Mouse (Mus musculus): ENCODE data around the gene Deaf1. TPM values are rescaled to one million over a fixed set of nuclear protein-coding genes. Genes with fewer than 3 reads are reported as not detected.

Deaf1 gene
- polyA plus RNA-seq (2016; fragmentation: Nextera tagmentation; extraction: Ambion mirVana): 35.6 and 39.4 TPM in 2 replicates

GRCm38 (mm10) chr7:141327469-141328372, at the start of gene Deaf1, which contains the start of gene Tmem80:
Gene Deaf1, minus strand, starts transcription at chr7:141327690.
Gene Tmem80, plus strand, starts transcription at chr7:141327739.
- Histone ChIP-seq H3K4me1 (peaks cover 21% of the 10 kb centered on the region), H3K27ac (peak within 1 kb of the TSS; percentile 98), H3K9me3 (no peaks in the 10 kb centered on the region), H3K27me3 (ENCODE audit: insufficient read depth, poor library complexity, severe bottlenecking) (no peaks in the 10 kb centered on the region), H3K4me3 (peak within 1 kb of the TSS; percentile 82), H3K36me3 (peaks cover 21% of the 10 kb centered on the region)
- peak; percentile 99 for DNase-seq (ENCODE audit: low spot score)
- WGBS: under 1% methylated on average over 105 of the region's 105 CpGs

GRCm38 (mm10) chr7:141374399-141374798, 46.9 kb upstream of the Deaf1 start:
- Histone ChIP-seq H3K4me1 (0 out of 2 replicates have a peak, but pooled peaks cover 4% of the 10 kb centered on the region), H3K27ac (no peak overlapping the region), H3K4me3 (no peak overlapping the region), H3K9me3 (no peaks in the 10 kb centered on the region), H3K36me3 (no peaks in the 10 kb centered on the region), H3K27me3 (ENCODE audit: insufficient read depth, poor library complexity, severe bottlenecking) (no peaks in the 10 kb centered on the region)
- DNase-seq (ENCODE audit: low spot score): no peak

- WGBS: 82% methylated on average over 6 of the region's 6 CpGs
- no peak for DNase-seq (ENCODE audit: low spot score)
- 0 out of 2 replicates have a peak, but pooled peaks cover 4% of the 10 kb centered on the region for H3K4me1 ChIP-seq
Measured at GRCm38 (mm10) chr7:141373611-141374010, 46.1 kb upstream of the Deaf1 start.

GRCm38 (mm10) chr7:141371942-141372595, 44.6 kb upstream of the Deaf1 start:
- no peak overlapping the region for H3K4me3 ChIP-seq
- H3K36me3 ChIP-seq: no peaks in the 10 kb centered on the region
- no peaks in the 10 kb centered on the region for H3K9me3 ChIP-seq
- no peak for DNase-seq (ENCODE audit: low spot score)
- no peak overlapping the region for H3K27ac ChIP-seq
- H3K4me1 ChIP-seq: 0 out of 2 replicates have a peak, but pooled peaks cover 4% of the 10 kb centered on the region
- 51% methylated on average over 6 of the region's 6 CpGs for WGBS
- H3K27me3 ChIP-seq (ENCODE audit: insufficient read depth, poor library complexity, severe bottlenecking): no peaks in the 10 kb centered on the region

More at GRCm38 (mm10) chr7:141373611-141374010, 46.1 kb upstream of the Deaf1 start:
- no peak overlapping the region for H3K27ac ChIP-seq
- H3K27me3 ChIP-seq (ENCODE audit: insufficient read depth, poor library complexity, severe bottlenecking): no peaks in the 10 kb centered on the region
- H3K9me3 ChIP-seq: no peaks in the 10 kb centered on the region
- H3K4me3 ChIP-seq: no peak overlapping the region
- no peaks in the 10 kb centered on the region for H3K36me3 ChIP-seq

GRCm38 (mm10) chr7:141369918-141370317, 42.4 kb upstream of the Deaf1 start:
- Histone ChIP-seq H3K4me1 (no peaks in the 10 kb centered on the region), H3K27me3 (ENCODE audit: insufficient read depth, poor library complexity, severe bottlenecking) (peaks cover 4% of the 10 kb centered on the region; the same call in 1 of the 2 replicates), H3K36me3 (no peaks in the 10 kb centered on the region), H3K4me3 (no peak overlapping the region), H3K9me3 (no peaks in the 10 kb centered on the region), H3K27ac (no peak overlapping the region)
- no peak for DNase-seq (ENCODE audit: low spot score)
- 68% methylated on average over 5 of the region's 5 CpGs for WGBS

GRCm38 (mm10) chr7:141367358-141367757, 39.9 kb upstream of the Deaf1 start:
- Histone ChIP-seq H3K9me3 (no peaks in the 10 kb centered on the region), H3K36me3 (no peaks in the 10 kb centered on the region), H3K27ac (no peak overlapping the region), H3K27me3 (ENCODE audit: insufficient read depth, poor library complexity, severe bottlenecking) (peaks cover 23% of the 10 kb centered on the region), H3K4me3 (no peak overlapping the region), H3K4me1 (no peaks in the 10 kb centered on the region)
- DNase-seq (ENCODE audit: low spot score): no peak
- 80% methylated on average over 4 of the region's 4 CpGs for WGBS

- Histone ChIP-seq H3K4me3 (no peak overlapping the region), H3K9me3 (no peaks in the 10 kb centered on the region), H3K27me3 (ENCODE audit: insufficient read depth, poor library complexity, severe bottlenecking) (peaks cover 46% of the 10 kb centered on the region), H3K4me1 (peaks cover 4% of the 10 kb centered on the region), H3K27ac (no peak overlapping the region), H3K36me3 (no peaks in the 10 kb centered on the region)
- DNase-seq (ENCODE audit: low spot score): no peak
- 67% methylated on average over 3 of the region's 3 CpGs for whole genome bisulfite sequencing
Measured at GRCm38 (mm10) chr7:141365049-141365445, 37.6 kb upstream of the Deaf1 start.

- peak overlapping the region; percentile 57; the same call in 1 of the 2 replicates for H3K27ac ChIP-seq
- WGBS: 63% methylated on average over 5 of the region's 5 CpGs
- H3K4me3 ChIP-seq: no peak overlapping the region
- H3K9me3 ChIP-seq: no peaks in the 10 kb centered on the region
- peaks cover 4% of the 10 kb centered on the region for H3K4me1 ChIP-seq
- peaks cover 52% of the 10 kb centered on the region for H3K27me3 ChIP-seq (ENCODE audit: insufficient read depth, poor library complexity, severe bottlenecking)
- H3K36me3 ChIP-seq: no peaks in the 10 kb centered on the region
- peak; percentile 84 for DNase-seq (ENCODE audit: low spot score)
Measured at GRCm38 (mm10) chr7:141364349-141365048, 37.0 kb upstream of the Deaf1 start.

- DNase-seq (ENCODE audit: low spot score): no peak
- H3K4me3 ChIP-seq: no peak overlapping the region
- peaks cover 58% of the 10 kb centered on the region for H3K27me3 ChIP-seq (ENCODE audit: insufficient read depth, poor library complexity, severe bottlenecking)
- no peaks in the 10 kb centered on the region for H3K36me3 ChIP-seq
- 53% methylated on average over 2 of the region's 2 CpGs for WGBS
- peak overlapping the region; percentile 57; the same call in 1 of the 2 replicates for H3K27ac ChIP-seq
- no peaks in the 10 kb centered on the region for H3K9me3 ChIP-seq
- H3K4me1 ChIP-seq: peaks cover 4% of the 10 kb centered on the region
Measured at GRCm38 (mm10) chr7:141363752-141364125, 36.2 kb upstream of the Deaf1 start.

GRCm38 (mm10) chr7:141363106-141363751, 35.7 kb upstream of the Deaf1 start:
- peak; percentile 88 for DNase-seq (ENCODE audit: low spot score)
- Histone ChIP-seq H3K9me3 (no peaks in the 10 kb centered on the region), H3K27me3 (ENCODE audit: insufficient read depth, poor library complexity, severe bottlenecking) (peaks cover 59% of the 10 kb centered on the region), H3K27ac (peak overlapping the region; percentile 57; the same call in 1 of the 2 replicates), H3K4me3 (no peak overlapping the region), H3K36me3 (no peaks in the 10 kb centered on the region), H3K4me1 (peaks cover 4% of the 10 kb centered on the region)
- WGBS: 58% methylated on average over 4 of the region's 4 CpGs

- H3K4me3 ChIP-seq: no peak overlapping the region
- H3K27me3 ChIP-seq (ENCODE audit: insufficient read depth, poor library complexity, severe bottlenecking): peaks cover 73% of the 10 kb centered on the region
- 15% methylated on average over 24 of the region's 24 CpGs for WGBS
- no peaks in the 10 kb centered on the region for H3K36me3 ChIP-seq
- no peak for DNase-seq (ENCODE audit: low spot score)
- peaks cover 4% of the 10 kb centered on the region for H3K4me1 ChIP-seq
- no peak overlapping the region for H3K27ac ChIP-seq
- H3K9me3 ChIP-seq: no peaks in the 10 kb centered on the region
Measured at GRCm38 (mm10) chr7:141361510-141361909, 34.0 kb upstream of the Deaf1 start.

GRCm38 (mm10) chr7:141356971-141357370, 29.5 kb upstream of the Deaf1 start:
- no peak overlapping the region for H3K27ac ChIP-seq
- H3K9me3 ChIP-seq: no peaks in the 10 kb centered on the region
- H3K27me3 ChIP-seq (ENCODE audit: insufficient read depth, poor library complexity, severe bottlenecking): peaks cover 63% of the 10 kb centered on the region
- no peaks in the 10 kb centered on the region for H3K36me3 ChIP-seq
- 64% methylated on average over 14 of the region's 14 CpGs for WGBS
- no peak for DNase-seq (ENCODE audit: low spot score)
- H3K4me1 ChIP-seq: peaks cover 13% of the 10 kb centered on the region
- no peak overlapping the region for H3K4me3 ChIP-seq

Measured in heart, embryonic 10.5 days (tissue).